Mouse (Mus musculus) bone marrow, adult 2 months (tissue): ENCODE results near the gene Pou3f1. TPM values are rescaled to one million over a fixed set of nuclear protein-coding genes. Genes with fewer than 3 reads are reported as not detected.

Experiments
- H3K27ac ChIP-seq: fragments of 200-500 bp; 2 replicates; pipeline ENCODE4 v1.5.1; 2012; ENCODE audit warnings: low read depth, mild to moderate bottlenecking, control low read depth, inconsistent platforms, low read length; ENCODE audit not compliant: control insufficient read depth, poor library complexity, insufficient read depth
- H3K4me1 ChIP-seq: fragments of 200-500 bp; 2 replicates; pipeline ENCODE4 v1.6.1; 2011; ENCODE audit warnings: low read length; ENCODE audit not compliant: control insufficient read depth, insufficient read depth
- H3K4me3 ChIP-seq: fragments of 200-500 bp; replicated peaks from 2 replicates; pipeline ENCODE3; 2011; ENCODE audit warnings: mild to moderate bottlenecking, low read depth, low read length, control low read depth; ENCODE audit not compliant: control insufficient read depth
- CTCF ChIP-seq: fragments of 200-500 bp; IDR thresholded peaks from 2 replicates; pipeline ENCODE4 v1.5.1; 2011; ENCODE audit warnings: low read length, control low read depth; ENCODE audit not compliant: control insufficient read depth, insufficient read depth
- POLR2A ChIP-seq: fragments of 200-500 bp; IDR thresholded peaks from 2 replicates; pipeline ENCODE4 v1.6.1; 2011; ENCODE audit warnings: low read depth, mild to moderate bottlenecking, control low read depth, low read length, borderline replicate concordance; ENCODE audit not compliant: control insufficient read depth
- WGBS: fragments of 180-500 bp; shearing (Covaris S2); methylation state at CpG from one replicate; pipeline ENCODE4 v1.1.7; 2018; 5-methylcytosine and 5-hydroxymethylcytosine counted together
- polyA plus RNA-seq: library from polyadenylated mRNA; stranded (reverse); fragments of >200 nt; gene quantifications from 2 replicates; pipeline ENCODE4 v1.2.4, GENCODE M21; 2011; ENCODE audit warnings: low replicate concordance; ENCODE audit not compliant: missing spikeins, insufficient read depth, insufficient read length

Gene Pou3f1
- polyA plus RNA-seq, 1 experiment, result 2.9 TPM

DNA sequence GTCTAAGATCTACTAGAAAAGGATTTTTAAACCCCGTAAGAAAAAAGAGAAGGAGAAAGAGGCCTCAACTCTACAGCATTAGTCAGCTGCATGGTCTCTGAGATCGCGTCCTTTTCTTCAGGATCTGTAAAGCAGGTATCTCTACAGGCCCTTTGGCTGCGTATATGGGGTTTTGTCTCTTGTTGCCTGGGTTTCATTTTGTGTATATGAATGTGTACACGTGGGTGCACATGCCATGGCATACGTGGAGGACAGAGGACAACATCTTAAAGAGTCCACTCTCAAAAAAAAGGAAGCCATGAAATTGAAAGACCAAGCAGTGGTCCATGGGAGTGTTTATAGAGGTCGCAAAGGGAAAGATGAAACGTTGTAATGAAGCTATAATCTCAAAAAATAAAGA is 34.8 kb downstream of the Pou3f1 start:
- Histone ChIP-seq H3K4me1 (no peaks in the 10 kb centered on the region; the same call in 1 of the 2 replicates), H3K27ac (no peak overlapping the region), H3K4me3 (no peak overlapping the region)
- 58% methylated on average over 8 of the region's 8 CpGs for WGBS
- TF ChIP-seq CTCF (no peak), POLR2A (no peak)

DNA sequence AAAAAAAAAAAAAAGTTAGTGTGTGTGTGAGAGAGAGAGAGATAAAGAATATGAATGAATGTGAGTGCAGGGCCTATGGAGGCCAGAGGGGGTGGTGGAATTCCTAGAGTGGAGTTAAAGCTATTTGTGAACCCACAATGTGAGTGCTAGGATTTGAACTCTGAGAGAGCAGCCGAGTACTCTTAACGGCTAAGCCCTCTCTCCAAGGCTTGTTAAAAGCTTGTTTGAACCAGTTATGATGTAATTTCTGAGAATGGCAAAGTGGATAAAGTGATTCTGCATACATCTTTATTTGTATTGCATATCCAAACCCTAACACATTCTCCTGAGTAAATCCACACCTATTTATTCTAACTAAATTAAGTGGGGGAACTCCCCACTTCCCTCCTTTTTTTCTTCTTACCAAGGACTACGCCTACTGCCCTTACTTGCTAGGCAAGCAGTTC is 35.8 kb downstream of the Pou3f1 start:
- Histone ChIP-seq H3K4me3 (no peak overlapping the region), H3K4me1 (no peaks in the 10 kb centered on the region; the same call in 1 of the 2 replicates), H3K27ac (no peak overlapping the region)
- 40% methylated on average over 3 of the region's 3 CpGs for WGBS
- TF ChIP-seq CTCF (no peak), POLR2A (no peak)

DNA sequence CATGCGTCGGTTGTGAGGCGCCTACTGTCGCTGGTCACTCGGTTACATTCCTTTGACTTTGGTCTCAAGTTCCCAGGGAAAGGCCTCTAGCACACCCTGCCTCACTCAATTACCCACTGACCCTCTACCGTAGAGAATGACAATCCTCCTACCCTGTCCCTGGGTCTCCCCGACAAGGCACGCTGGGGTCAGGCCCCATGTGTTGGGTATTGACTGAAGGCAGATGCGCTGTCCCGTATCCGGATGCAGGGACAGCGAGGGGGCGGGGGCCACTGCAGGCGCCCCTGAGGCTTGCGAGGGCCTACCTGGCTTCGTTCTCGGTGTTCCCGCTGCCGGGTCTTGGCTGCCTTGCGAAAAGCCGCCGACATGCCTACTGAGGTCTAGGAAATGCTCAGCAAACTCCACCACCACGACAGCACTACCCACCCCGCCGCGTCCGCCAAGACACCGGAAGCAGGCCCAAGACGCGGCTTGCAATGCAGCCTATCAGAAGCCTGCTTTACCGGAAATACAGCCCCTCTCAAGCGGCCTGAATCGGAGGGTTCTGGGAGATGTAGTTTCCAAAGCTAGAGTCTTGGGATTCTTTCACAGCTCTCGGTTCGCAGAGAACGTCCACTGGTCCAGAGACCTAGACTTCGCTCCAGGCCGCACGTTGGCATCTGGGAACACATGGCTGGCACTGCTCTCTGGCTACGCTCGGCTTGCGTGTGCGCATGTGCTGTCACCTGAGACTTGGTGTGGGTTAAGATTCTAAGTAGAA is 36.7 kb downstream of the Pou3f1 start, which contains the start of gene Utp11:
Gene Utp11, minus strand, starts transcription at position 466 of the 760 bp plus-strand sequence.
- Histone ChIP-seq H3K27ac (peak within 1 kb of the TSS; percentile 26), H3K4me1 (no peaks in the 10 kb centered on the region; the same call in 1 of the 2 replicates), H3K4me3 (peak within 1 kb of the TSS; percentile 75)
- WGBS, result under 1% methylated on average over 43 of the region's 43 CpGs
- TF ChIP-seq POLR2A (peak; percentile 24; the same call in 1 of the 2 replicates), CTCF (no peak)

DNA sequence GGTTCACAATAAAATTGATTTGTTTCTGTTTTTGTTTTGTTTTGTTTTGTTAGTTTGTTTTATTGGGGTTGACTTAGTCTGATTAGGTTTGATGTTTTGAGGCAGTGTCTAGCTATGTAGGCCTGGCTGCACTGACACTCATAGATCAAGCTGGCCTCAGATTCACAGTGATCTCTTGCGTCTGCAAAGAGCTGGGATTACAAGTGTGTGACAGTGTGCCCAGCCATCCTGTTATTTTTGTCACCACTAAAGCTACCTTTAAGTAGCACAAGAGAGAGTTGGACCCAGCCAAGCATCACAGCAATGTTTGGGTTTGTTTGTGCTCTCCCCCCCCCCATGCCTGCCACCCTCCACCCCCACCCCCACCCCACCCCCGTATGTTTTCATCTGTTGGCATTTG is 38.0 kb downstream of the Pou3f1 start:
- Histone ChIP-seq H3K4me3 (no peak overlapping the region), H3K27ac (no peak overlapping the region), H3K4me1 (no peaks in the 10 kb centered on the region; the same call in 1 of the 2 replicates)
- 77% methylated on average over 2 of the region's 2 CpGs for WGBS
- TF ChIP-seq CTCF, result no peak

DNA sequence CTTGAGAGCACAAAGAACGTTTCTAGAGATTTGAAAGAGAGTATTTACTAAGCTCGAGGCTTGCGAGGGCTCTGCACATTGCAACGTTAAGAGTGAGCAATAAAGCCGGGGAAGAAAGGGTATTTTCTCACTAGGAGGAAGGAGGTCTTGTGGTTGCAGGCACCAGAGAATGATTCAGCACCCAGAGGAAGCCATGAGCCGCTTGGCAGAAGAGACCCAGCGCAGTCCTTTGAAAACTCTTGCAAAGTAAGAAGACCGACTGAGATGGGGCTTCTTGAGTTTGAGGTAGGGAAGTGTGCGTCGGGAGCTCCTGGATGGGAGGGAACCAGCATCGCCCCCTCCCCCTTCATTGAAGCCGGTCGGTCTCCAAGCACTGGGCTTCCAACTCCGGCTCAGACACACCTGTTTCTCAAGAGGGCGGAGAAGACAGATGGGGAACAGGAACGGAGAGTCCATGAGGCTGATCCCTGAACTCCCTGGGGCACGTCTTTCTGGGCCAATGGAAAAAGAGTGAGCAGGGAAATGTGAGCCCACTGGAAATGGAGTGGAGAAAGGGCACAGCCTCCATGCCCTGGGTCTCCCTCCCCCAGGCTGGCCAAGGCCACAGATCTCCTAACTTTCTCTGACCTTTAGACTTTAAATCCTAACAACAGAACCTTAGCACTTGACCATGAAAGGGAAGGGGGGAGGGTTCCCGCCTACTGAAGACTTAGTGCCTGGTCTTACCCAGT is 39.3 kb downstream of the Pou3f1 start:
- peak overlapping the region; percentile 78 for H3K27ac ChIP-seq
- H3K4me3 ChIP-seq, result peak overlapping the region; percentile 66
- 3% methylated on average over 18 of the region's 18 CpGs for WGBS
- no peak for TF ChIP-seq CTCF
- no peak for TF ChIP-seq POLR2A
- no peaks in the 10 kb centered on the region; the same call in 1 of the 2 replicates for H3K4me1 ChIP-seq

DNA sequence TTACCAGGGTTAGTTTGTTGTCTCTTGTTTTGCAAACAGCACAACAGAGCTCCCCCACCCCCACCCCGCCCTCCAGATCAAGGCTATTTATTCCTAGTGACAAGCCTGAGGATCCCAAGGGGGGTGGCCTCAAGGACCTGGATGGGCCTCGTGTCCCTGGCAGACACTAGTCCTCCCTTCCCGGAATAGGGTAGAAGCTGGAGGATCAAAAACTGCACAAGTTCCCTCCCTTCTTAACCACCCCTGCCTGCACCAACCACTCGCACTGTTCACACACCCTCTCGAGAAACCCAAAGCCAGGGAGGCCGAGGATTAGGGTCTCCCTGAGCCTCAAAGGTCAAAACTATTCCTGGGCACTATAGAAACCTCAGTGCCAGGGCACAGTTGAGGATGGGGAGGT is 43.2 kb downstream of the Pou3f1 start:
- TF ChIP-seq POLR2A (no peak), CTCF (no peak)
- Histone ChIP-seq H3K27ac (no peak overlapping the region), H3K4me3 (no peak overlapping the region), H3K4me1 (peaks cover 7% of the 10 kb centered on the region; the same call in 1 of the 2 replicates)
- 46% methylated on average over 6 of the region's 6 CpGs for WGBS

DNA sequence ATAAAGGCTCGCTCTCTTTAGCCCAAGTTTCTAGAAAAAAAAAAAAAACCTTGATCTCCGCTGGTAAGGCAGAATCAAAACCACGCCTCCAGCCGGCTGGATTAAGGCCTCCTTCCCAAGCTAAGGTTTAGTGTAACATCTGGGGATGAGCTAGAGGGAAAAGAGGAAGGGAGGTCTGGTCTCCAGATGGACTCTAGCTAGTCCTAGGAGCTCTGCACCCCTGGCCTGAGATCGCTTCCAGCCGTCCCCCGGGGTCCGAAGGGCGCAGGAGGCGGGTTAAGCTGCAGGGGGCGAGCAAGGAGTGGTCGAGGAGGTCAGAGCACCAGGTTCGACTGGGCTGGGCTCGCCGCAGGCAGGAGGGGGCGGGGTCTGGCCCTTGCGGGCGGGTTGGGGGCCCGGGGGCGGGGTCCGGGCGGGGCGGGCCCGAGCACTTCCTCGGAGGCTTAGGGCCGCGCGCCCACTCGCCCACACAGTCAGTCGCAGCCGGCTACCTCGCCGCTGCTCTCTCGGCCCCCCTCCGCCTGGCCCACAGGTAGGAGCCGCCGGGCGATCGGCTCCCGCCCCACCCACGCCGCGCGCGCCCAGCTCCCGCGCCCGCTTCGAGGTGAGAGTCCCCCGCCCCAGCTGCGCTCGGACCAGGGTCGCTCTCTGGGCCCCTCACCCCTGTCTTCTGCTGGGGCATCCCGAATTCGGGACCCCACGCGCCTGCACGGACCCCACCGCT is 43.8 kb downstream of the Pou3f1 start, which contains the start of gene Fhl3:
Gene Fhl3, plus strand, starts transcription at position 454 of the 724 bp plus-strand sequence.
- H3K4me1 ChIP-seq, result peaks cover 9% of the 10 kb centered on the region; the same call in 1 of the 2 replicates
- peak within 1 kb of the TSS; percentile 74 for H3K27ac ChIP-seq
- H3K4me3 ChIP-seq, result peak within 1 kb of the TSS; percentile 67
- WGBS, result under 1% methylated on average over 49 of the region's 59 CpGs
- no peak for TF ChIP-seq CTCF
- peak; percentile 49; the same call in 1 of the 2 replicates for TF ChIP-seq POLR2A
